Mouse (Mus musculus) lung, postnatal 0 days (tissue): ENCODE measurements at regions not wholly inside any gene's neighbourhood (a gene's known extent, or its start where the extent isn't known, plus 50 kb on each side); places are given as distances from the start of the nearest gene placed in this dataset.

Source experiments
- CTCF ChIP-seq: IDR thresholded peaks from 2 replicates; pipeline ENCODE4 v1.5.1; 2016; ENCODE audit warnings: antibody characterized with exemption, mild to moderate bottlenecking
- EP300 ChIP-seq: IDR thresholded peaks from 2 replicates; pipeline ENCODE4 v1.6.1; 2016; ENCODE audit warnings: antibody characterized with exemption, mild to moderate bottlenecking, control low read depth

GRCm38 (mm10) chr4:10698637-10699036 is 175.7 kb upstream of the 2610301B20Rik start:
- TF ChIP-seq CTCF (no peak), EP300 (no peak)
